Mouse (Mus musculus): ENCODE measurements around the gene Ece1.
"Not testable (repeated sequence)": the region's sequence is repeated elsewhere in the genome, so short reads cannot be mapped to it uniquely, and the experiment has no call there.

The Ece1 gene

DNA sequence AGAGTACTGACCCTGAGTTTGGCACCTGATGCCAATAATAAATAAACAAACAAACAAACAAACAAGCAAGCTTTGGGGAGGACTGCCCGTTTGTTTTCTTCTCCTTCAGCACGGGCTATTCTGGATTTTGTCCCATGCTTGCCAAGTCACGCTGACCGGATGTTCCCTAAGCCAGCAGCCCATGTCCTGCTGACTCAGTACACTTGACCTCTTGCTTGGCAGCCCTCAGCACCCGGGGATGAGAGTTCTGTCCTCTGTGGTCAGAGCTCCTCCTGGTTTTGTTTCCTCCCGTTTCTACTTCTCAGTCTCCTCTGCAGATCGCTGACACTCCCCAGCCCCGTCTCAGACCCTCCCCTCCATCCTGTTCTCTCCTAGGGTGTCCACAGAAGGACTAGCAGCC is 24.2 kb upstream of the Ece1 start:
- no peaks in the 10 kb centered on the region for H3K27me3 ChIP-seq (ENCODE audit: control insufficient read depth, insufficient read depth, low read length, poor library complexity, severe bottlenecking)
- DNase-seq (ENCODE audit: low read depth, low spot score), result no peak
- no peaks in the 10 kb centered on the region for H3K36me3 ChIP-seq (ENCODE audit: control insufficient read depth, insufficient read depth, low read length, poor library complexity, severe bottlenecking)

- Histone ChIP-seq H3K36me3 (ENCODE audit: control insufficient read depth, insufficient read depth, low read length, poor library complexity, severe bottlenecking) (no peaks in the 10 kb centered on the region), H3K27me3 (ENCODE audit: control insufficient read depth, insufficient read depth, low read length, poor library complexity, severe bottlenecking) (no peaks in the 10 kb centered on the region)
- no peak for DNase-seq (ENCODE audit: low read depth, low spot score)
Observed at GRCm38 (mm10) chr4:137838791-137839190, 23.2 kb upstream of the Ece1 start.

DNA sequence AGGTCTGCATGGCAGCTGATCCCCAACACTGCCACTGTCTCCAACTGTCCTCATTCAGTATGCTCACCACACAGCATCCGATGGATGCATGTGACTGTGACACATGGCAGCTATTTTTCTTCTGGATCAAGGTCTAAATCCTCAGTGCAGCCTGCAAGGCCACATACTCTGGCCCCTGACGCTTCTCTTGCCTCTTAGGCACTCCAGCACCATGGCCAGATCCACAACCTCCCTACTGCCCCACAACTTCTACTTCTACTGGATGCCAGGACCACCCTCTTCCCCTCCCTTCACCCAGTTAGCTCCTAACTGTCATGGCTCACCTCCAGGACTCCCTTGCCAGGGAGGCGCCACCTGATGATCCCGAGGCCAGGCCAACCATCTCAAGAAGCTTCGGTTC is 22.6 kb upstream of the Ece1 start:
- DNase-seq (ENCODE audit: low read depth, low spot score), result no peak

GRCm38 (mm10) chr4:137844656-137845055 is 17.4 kb upstream of the Ece1 start:
- no peaks in the 10 kb centered on the region for H3K36me3 ChIP-seq (ENCODE audit: control insufficient read depth, insufficient read depth, low read length, poor library complexity, severe bottlenecking)
- H3K27me3 ChIP-seq (ENCODE audit: control insufficient read depth, insufficient read depth, low read length, poor library complexity, severe bottlenecking), result no peaks in the 10 kb centered on the region
- peak; percentile 75 for DNase-seq (ENCODE audit: low read depth, low spot score)

More for the DNA sequence above, 22.6 kb upstream of the Ece1 start:
- Histone ChIP-seq H3K36me3 (ENCODE audit: control insufficient read depth, insufficient read depth, low read length, poor library complexity, severe bottlenecking) (no peaks in the 10 kb centered on the region), H3K27me3 (ENCODE audit: control insufficient read depth, insufficient read depth, low read length, poor library complexity, severe bottlenecking) (no peaks in the 10 kb centered on the region)

- H3K27me3 ChIP-seq (ENCODE audit: control insufficient read depth, insufficient read depth, low read length, poor library complexity, severe bottlenecking); DNase-seq (ENCODE audit: low read depth, low spot score); H3K36me3 ChIP-seq (ENCODE audit: control insufficient read depth, insufficient read depth, low read length, poor library complexity, severe bottlenecking): not testable (repeated sequence)
Observed at GRCm38 (mm10) chr4:137847651-137848050, 14.4 kb upstream of the Ece1 start.

DNA sequence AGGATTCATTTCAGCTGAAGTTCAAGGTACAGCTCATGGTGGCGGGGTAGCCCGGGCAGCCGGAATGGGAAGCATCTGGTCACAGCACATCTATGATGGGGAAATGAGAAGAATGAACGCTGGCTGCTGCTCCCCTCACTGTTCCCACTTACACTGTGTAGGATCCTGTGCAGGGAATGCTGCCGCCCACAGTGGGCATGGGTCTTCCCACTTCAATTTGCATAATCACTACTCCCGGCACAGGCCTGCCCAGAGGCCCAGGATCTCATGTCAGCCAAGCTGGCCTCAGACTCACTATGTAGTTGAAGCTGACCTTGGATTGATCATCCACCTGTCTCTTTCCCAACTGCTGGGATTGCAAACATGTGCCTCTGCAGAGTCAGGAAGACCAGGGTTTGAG is 11.9 kb upstream of the Ece1 start:
- no peak for DNase-seq (ENCODE audit: low read depth, low spot score)
- H3K36me3 ChIP-seq (ENCODE audit: control insufficient read depth, insufficient read depth, low read length, poor library complexity, severe bottlenecking), result no peaks in the 10 kb centered on the region
- H3K27me3 ChIP-seq (ENCODE audit: control insufficient read depth, insufficient read depth, low read length, poor library complexity, severe bottlenecking), result no peaks in the 10 kb centered on the region

DNA sequence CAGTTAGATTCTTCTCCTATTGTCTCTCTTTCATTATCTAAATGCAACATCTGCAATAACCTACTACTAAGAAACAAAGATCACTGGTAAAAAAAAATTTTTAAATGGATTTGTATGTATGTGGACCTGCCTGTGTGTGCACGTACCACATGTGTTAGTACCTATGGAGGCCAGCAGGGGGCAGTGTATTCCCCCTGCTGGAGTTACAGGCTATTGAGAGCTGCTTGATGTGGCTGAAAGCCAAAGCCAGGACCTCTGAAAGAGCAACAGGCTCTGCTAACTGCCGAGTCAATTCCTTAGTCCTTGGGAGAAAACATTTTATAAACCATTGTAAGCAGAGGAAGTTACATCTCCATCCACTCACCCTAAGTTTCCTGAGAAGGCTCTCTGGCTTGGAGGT is 10.6 kb upstream of the Ece1 start:
- Histone ChIP-seq H3K36me3 (ENCODE audit: control insufficient read depth, insufficient read depth, low read length, poor library complexity, severe bottlenecking) (no peaks in the 10 kb centered on the region), H3K27me3 (ENCODE audit: control insufficient read depth, insufficient read depth, low read length, poor library complexity, severe bottlenecking) (no peaks in the 10 kb centered on the region)
- peak; percentile 65 for DNase-seq (ENCODE audit: low read depth, low spot score)

DNA sequence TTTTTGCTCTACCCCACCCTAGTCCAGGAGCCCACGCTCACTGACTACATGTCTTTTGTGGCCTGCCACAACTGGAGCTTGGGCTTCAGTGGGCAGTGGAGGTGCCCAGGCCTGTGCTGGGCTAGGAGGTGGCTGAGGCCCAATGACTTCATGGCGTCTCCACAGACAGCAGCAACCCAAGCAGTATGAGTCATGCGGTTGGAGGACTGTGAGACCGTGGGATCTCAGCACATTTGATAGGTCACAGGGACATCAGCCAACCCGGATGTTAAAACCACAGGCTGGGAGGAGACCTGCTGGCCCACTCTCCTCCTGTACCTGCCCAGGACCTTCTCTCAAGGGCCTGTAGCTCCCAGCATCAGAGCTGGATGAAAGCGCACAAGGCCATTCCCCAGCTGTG is 8.2 kb upstream of the Ece1 start:
- Histone ChIP-seq H3K27me3 (ENCODE audit: control insufficient read depth, insufficient read depth, low read length, poor library complexity, severe bottlenecking) (no peaks in the 10 kb centered on the region), H3K36me3 (ENCODE audit: control insufficient read depth, insufficient read depth, low read length, poor library complexity, severe bottlenecking) (no peaks in the 10 kb centered on the region)
- DNase-seq (ENCODE audit: low read depth, low spot score), result no peak

- H3K36me3 ChIP-seq (ENCODE audit: control insufficient read depth, insufficient read depth, low read length, poor library complexity, severe bottlenecking), result no peaks in the 10 kb centered on the region
- no peaks in the 10 kb centered on the region for H3K27me3 ChIP-seq (ENCODE audit: control insufficient read depth, insufficient read depth, low read length, poor library complexity, severe bottlenecking)
- DNase-seq (ENCODE audit: low read depth, low spot score), result no peak
Observed at GRCm38 (mm10) chr4:137855741-137856341, 6.2 kb upstream of the Ece1 start.

- H3K27me3 ChIP-seq (ENCODE audit: control insufficient read depth, insufficient read depth, low read length, poor library complexity, severe bottlenecking), result no peaks in the 10 kb centered on the region
- H3K36me3 ChIP-seq (ENCODE audit: control insufficient read depth, insufficient read depth, low read length, poor library complexity, severe bottlenecking), result no peaks in the 10 kb centered on the region
- DNase-seq (ENCODE audit: low read depth, low spot score), result peak; percentile 83
Observed at GRCm38 (mm10) chr4:137857116-137857515, 4.9 kb upstream of the Ece1 start.

GRCm38 (mm10) chr4:137858371-137858770 is 3.7 kb upstream of the Ece1 start:
- DNase-seq (ENCODE audit: low read depth, low spot score), result no peak
- Histone ChIP-seq H3K27me3 (ENCODE audit: control insufficient read depth, insufficient read depth, low read length, poor library complexity, severe bottlenecking) (no peaks in the 10 kb centered on the region), H3K36me3 (ENCODE audit: control insufficient read depth, insufficient read depth, low read length, poor library complexity, severe bottlenecking) (no peaks in the 10 kb centered on the region)

DNA sequence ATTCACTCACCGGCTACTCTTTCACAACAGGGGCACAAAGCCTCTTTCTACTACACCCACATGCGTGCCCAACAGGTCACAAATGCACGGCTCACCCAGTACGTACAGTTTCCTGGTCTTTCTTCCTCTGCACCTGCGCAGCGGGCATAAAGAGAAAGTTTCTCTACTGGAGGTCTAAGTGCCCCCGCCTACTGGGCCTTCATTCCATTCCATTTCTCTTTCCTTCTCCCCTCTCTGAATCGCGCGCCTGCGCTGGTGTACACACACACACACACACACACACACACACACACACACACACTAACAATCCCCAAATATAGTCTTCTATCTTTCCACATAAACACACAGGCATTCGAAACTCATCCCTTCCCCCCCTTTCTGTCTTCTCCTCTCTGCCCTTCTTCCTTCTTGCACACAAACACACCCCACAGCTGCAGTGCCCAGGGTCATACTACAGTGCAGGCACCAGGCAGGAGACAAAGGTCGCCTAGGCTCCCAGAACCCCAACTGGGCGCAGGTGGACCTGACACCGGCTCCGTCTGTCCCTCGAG is 501 bp upstream of the Ece1 start:
- no peaks in the 10 kb centered on the region for H3K27me3 ChIP-seq (ENCODE audit: control insufficient read depth, insufficient read depth, low read length, poor library complexity, severe bottlenecking)
- no peaks in the 10 kb centered on the region for H3K36me3 ChIP-seq (ENCODE audit: control insufficient read depth, insufficient read depth, low read length, poor library complexity, severe bottlenecking)
- DNase-seq (ENCODE audit: low read depth, low spot score), result peak; percentile 62

DNA sequence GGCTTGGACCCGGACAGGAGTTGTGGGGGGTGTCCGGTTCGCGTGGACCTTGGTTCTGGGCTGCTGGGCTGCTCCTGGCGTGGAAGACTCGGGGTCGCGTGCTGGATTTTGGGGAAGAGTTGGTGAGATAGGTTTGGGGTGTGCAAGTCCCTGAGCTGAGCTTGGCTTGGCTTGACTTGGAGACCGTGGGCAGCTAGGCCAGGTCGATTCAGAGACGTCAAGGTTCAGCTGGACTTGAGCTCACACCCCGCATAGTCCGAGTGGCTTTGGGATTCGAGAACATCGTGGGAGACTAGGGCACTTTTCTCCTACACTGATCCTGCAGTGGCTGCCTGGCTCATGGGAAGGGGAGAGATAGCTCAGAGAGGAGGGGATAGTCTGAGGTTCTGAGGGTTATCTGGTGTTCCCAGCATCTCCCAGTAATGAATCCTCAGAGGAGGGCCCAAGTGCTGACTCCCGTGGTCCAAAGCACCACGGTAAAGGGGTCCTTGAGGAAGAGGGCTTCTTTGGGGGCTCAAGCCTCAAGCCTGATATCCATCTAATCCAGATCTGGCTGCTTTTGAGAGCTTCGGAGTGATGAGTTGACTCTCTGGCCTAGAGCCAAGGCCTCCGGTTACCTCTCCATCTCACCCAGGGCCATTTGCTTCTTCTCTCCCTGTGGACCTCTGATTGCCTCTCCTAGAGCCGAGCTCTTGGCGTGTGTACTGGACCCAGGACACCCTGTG is 641 bp downstream of the Ece1 start:
- DNase-seq (ENCODE audit: low read depth, low spot score), result no peak
- no peaks in the 10 kb centered on the region for H3K36me3 ChIP-seq (ENCODE audit: control insufficient read depth, insufficient read depth, low read length, poor library complexity, severe bottlenecking)
- H3K27me3 ChIP-seq (ENCODE audit: control insufficient read depth, insufficient read depth, low read length, poor library complexity, severe bottlenecking), result no peaks in the 10 kb centered on the region

- Histone ChIP-seq H3K27me3 (ENCODE audit: control insufficient read depth, insufficient read depth, low read length, poor library complexity, severe bottlenecking) (no peaks in the 10 kb centered on the region), H3K36me3 (ENCODE audit: control insufficient read depth, insufficient read depth, low read length, poor library complexity, severe bottlenecking) (no peaks in the 10 kb centered on the region)
Observed at GRCm38 (mm10) chr4:137864031-137864430, 2.0 kb downstream of the Ece1 start.

DNA sequence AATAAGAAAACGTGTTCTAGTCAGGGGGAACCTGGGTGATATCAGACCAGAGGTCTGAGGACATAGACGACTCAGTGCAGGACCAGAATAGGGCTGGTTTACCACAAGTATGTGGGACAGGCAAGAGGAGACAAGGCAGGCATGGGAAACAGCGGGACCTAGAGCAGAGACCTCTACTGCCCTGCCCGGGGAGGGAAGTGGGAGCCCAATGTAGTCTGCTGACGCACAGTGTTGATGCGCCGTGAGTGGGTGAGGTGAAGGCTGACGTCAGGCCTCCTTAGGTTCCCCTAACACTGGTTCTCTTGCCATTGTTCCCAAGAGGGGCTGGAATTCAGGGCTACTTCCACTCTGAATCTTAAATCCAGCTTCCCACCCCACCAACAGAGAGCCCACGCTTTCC is 2.7 kb downstream of the Ece1 start:
- Histone ChIP-seq H3K27me3 (ENCODE audit: control insufficient read depth, insufficient read depth, low read length, poor library complexity, severe bottlenecking) (no peaks in the 10 kb centered on the region), H3K36me3 (ENCODE audit: control insufficient read depth, insufficient read depth, low read length, poor library complexity, severe bottlenecking) (no peaks in the 10 kb centered on the region)
- peak; percentile 31 for DNase-seq (ENCODE audit: low read depth, low spot score)

More at GRCm38 (mm10) chr4:137864031-137864430, 2.0 kb downstream of the Ece1 start:
- DNase-seq (ENCODE audit: low read depth, low spot score), result no peak
